Mouse (Mus musculus): Measurements from ENCODE around the gene Sucnr1.

DNA sequence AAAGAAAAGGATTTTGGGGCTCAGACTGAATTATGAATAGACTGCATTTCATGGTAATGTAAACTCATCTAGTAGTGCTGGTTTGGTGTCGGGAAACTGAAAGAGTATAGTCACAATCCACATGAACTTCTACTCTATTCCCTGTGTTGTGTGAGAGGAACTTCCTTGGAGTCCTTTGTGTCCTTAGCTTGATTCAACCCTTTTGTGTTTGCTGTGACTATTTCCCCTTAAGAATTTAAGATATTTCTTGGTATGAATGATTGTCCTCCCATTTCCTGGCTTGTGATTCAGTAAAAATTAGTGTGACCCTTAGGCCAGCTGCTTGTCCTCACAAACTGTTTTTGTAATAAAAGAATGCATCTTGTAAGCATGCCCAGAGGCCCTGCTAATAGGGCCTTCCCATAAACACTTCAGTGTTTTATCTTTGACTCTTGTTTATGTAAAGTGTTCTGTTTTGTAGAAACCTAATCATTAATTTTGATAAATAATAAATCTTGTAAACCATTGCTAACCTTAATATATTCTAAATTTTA, 2.7 kb upstream of the Sucnr1 start:
- TF ChIP-seq CTCF (IDR thresholded peaks at IDR 0.05; ENCODE audit: low read depth) (no peak), EP300 (IDR thresholded peaks at IDR 0.05; ENCODE audit: low read depth) (no peak)

All from liver, embryonic 14.5 days (tissue).